Mouse (Mus musculus) E14TG2a.4 (cell line): ENCODE measurements at regions not wholly inside any gene's neighbourhood (a gene's known extent, or its start where the extent isn't known, plus 50 kb on each side); places are given as distances from the start of the nearest gene placed in this dataset.

Experiments used
- H3K27me3 ChIP-seq: 2 replicates; pipeline ENCODE4 v1.6.1; 2014; ENCODE audit warnings: low read length, control low read depth; ENCODE audit not compliant: insufficient read depth
- H3K36me3 ChIP-seq: 2 replicates; pipeline ENCODE4 v1.6.1; 2014; ENCODE audit warnings: low read length, control low read depth; ENCODE audit not compliant: insufficient read depth
- H3K4me1 ChIP-seq: replicated peaks from 2 replicates; pipeline ENCODE4 v1.6.1; 2014; ENCODE audit warnings: low read depth, low read length, control low read depth
- H3K4me3 ChIP-seq: replicated peaks from 2 replicates; pipeline ENCODE4 v1.5.1; 2014; ENCODE audit warnings: mild to moderate bottlenecking, low read length
- H3K9me3 ChIP-seq: 2 replicates; pipeline ENCODE4 v1.6.1; 2014; ENCODE audit warnings: low read length, control low read depth
- CTCF ChIP-seq: conservative IDR thresholded peaks from 2 replicates; pipeline ENCODE4 v1.5.1; 2014; ENCODE audit warnings: low read length
- NANOG ChIP-seq: IDR thresholded peaks from 2 replicates; pipeline ENCODE4 v1.6.1; 2014; ENCODE audit warnings: borderline replicate concordance, low read length, mixed read lengths
- POU5F1 ChIP-seq: IDR thresholded peaks from 2 replicates; pipeline ENCODE4 v1.6.1; 2014; ENCODE audit warnings: low read length, borderline replicate concordance

- Histone ChIP-seq H3K36me3 (no peaks in the 10 kb centered on the region), H3K9me3 (no peaks in the 10 kb centered on the region), H3K27me3 (no peaks in the 10 kb centered on the region), H3K4me1 (peaks cover 22% of the 10 kb centered on the region), H3K4me3 (no peak overlapping the region)
- TF ChIP-seq POU5F1, result no peak
- TF ChIP-seq CTCF, result no peak
- no peak for TF ChIP-seq NANOG
Observed at GRCm38 (mm10) chr2:106529247-106529646, 163.8 kb upstream of the Mpped2 start.

GRCm38 (mm10) chr2:106529746-106530145, 163.3 kb upstream of the Mpped2 start:
- Histone ChIP-seq H3K4me3 (no peak overlapping the region), H3K36me3 (no peaks in the 10 kb centered on the region), H3K27me3 (no peaks in the 10 kb centered on the region), H3K4me1 (peaks cover 17% of the 10 kb centered on the region), H3K9me3 (no peaks in the 10 kb centered on the region)
- TF ChIP-seq NANOG (no peak), POU5F1 (no peak), CTCF (no peak)

GRCm38 (mm10) chr2:106538329-106538728, 154.7 kb upstream of the Mpped2 start:
- no peaks in the 10 kb centered on the region for H3K36me3 ChIP-seq
- no peak overlapping the region for H3K4me3 ChIP-seq
- no peak for TF ChIP-seq POU5F1
- TF ChIP-seq NANOG, result no peak
- H3K27me3 ChIP-seq, result no peaks in the 10 kb centered on the region
- H3K9me3 ChIP-seq, result no peaks in the 10 kb centered on the region
- H3K4me1 ChIP-seq, result peaks cover 7% of the 10 kb centered on the region

GRCm38 (mm10) chr2:106540176-106540575, 152.9 kb upstream of the Mpped2 start:
- Histone ChIP-seq H3K36me3 (no peaks in the 10 kb centered on the region), H3K27me3 (no peaks in the 10 kb centered on the region), H3K9me3 (no peaks in the 10 kb centered on the region), H3K4me1 (peaks cover 12% of the 10 kb centered on the region), H3K4me3 (no peak overlapping the region)
- TF ChIP-seq CTCF, result no peak
- TF ChIP-seq NANOG, result no peak
- no peak for TF ChIP-seq POU5F1

GRCm38 (mm10) chr2:106547117-106547516, 146.0 kb upstream of the Mpped2 start:
- TF ChIP-seq CTCF (no peak), NANOG (no peak), POU5F1 (no peak)
- Histone ChIP-seq H3K4me1 (peaks cover 6% of the 10 kb centered on the region), H3K9me3 (no peaks in the 10 kb centered on the region)

GRCm38 (mm10) chr2:106553666-106554065, 139.4 kb upstream of the Mpped2 start:
- no peaks in the 10 kb centered on the region for H3K9me3 ChIP-seq
- no peak for TF ChIP-seq CTCF
- TF ChIP-seq NANOG, result no peak
- no peak for TF ChIP-seq POU5F1
- no peaks in the 10 kb centered on the region for H3K27me3 ChIP-seq
- no peaks in the 10 kb centered on the region for H3K36me3 ChIP-seq
- no peak overlapping the region for H3K4me3 ChIP-seq
- H3K4me1 ChIP-seq, result no peaks in the 10 kb centered on the region

More at GRCm38 (mm10) chr2:106547117-106547516, 146.0 kb upstream of the Mpped2 start:
- H3K36me3 ChIP-seq, result no peaks in the 10 kb centered on the region
- H3K4me3 ChIP-seq, result no peak overlapping the region
- H3K27me3 ChIP-seq, result no peaks in the 10 kb centered on the region

GRCm38 (mm10) chr2:106561571-106562090, 131.4 kb upstream of the Mpped2 start:
- peaks cover 25% of the 10 kb centered on the region for H3K4me1 ChIP-seq
- H3K4me3 ChIP-seq, result no peak overlapping the region
- H3K36me3 ChIP-seq, result no peaks in the 10 kb centered on the region
- no peaks in the 10 kb centered on the region for H3K9me3 ChIP-seq
- TF ChIP-seq NANOG (peak; percentile 25; the same call in 1 of the 2 replicates), POU5F1 (peak; percentile 30; the same call in 1 of the 2 replicates), CTCF (no peak)
- H3K27me3 ChIP-seq, result no peaks in the 10 kb centered on the region

- Histone ChIP-seq H3K9me3 (no peaks in the 10 kb centered on the region), H3K27me3 (no peaks in the 10 kb centered on the region), H3K36me3 (no peaks in the 10 kb centered on the region), H3K4me3 (no peak overlapping the region), H3K4me1 (no peaks in the 10 kb centered on the region)
- TF ChIP-seq POU5F1 (no peak), CTCF (no peak), NANOG (no peak)
Observed at GRCm38 (mm10) chr2:106570226-106570625, 122.8 kb upstream of the Mpped2 start.

GRCm38 (mm10) chr2:106571346-106571745, 121.7 kb upstream of the Mpped2 start:
- no peaks in the 10 kb centered on the region for H3K9me3 ChIP-seq
- no peaks in the 10 kb centered on the region for H3K36me3 ChIP-seq
- no peaks in the 10 kb centered on the region for H3K4me1 ChIP-seq
- H3K27me3 ChIP-seq, result no peaks in the 10 kb centered on the region
- TF ChIP-seq CTCF, result no peak
- TF ChIP-seq POU5F1, result no peak
- TF ChIP-seq NANOG, result no peak
- H3K4me3 ChIP-seq, result no peak overlapping the region
